Mouse (Mus musculus): ENCODE data around the gene Rabl3.

DNA sequence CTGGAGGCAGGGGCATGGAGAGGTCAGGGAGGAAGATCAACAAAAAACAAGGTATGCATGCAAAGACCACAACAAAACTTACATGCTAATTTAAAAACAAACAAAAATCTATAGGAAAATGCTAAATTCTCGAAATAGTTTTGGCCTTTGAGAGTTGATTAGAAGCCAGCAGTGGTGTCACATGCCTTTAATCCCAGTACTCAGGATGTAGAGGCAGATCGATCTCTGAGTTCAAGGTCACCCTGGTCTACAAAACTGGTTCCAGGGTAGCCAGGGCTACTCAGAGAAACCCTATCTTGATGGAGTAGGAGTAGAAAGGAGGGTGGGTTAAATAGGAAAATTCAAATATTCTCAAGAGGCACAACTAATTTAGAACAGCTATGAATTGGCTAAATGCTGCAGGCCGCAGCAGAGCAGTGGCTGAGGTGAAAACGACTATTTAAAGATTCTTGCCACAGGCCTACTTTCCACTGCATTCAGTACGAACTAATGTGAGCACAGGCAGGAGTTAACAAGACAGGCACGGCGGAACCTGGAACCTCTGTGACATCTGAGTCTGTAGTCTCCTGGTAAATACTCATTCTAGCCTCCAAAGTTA, 17.5 kb upstream of the Rabl3 start:
- TF ChIP-seq CTCF (conservative IDR thresholded peaks at IDR 0.05; ENCODE audit: low read length) = no peak
- TF ChIP-seq POU5F1 (IDR thresholded peaks at IDR 0.05; ENCODE audit: borderline replicate concordance, low read length) = no peak
- TF ChIP-seq NANOG (IDR thresholded peaks at IDR 0.05; ENCODE audit: borderline replicate concordance, low read length) = no peak
